Mouse (Mus musculus) heart, embryonic 13.5 days (tissue): ENCODE measurements at regions not wholly inside any gene's neighbourhood (a gene's known extent, or its start where the extent isn't known, plus 50 kb on each side); places are given as distances from the start of the nearest gene placed in this dataset.

ENCODE experiments used
- ATAC-seq: fragments of 200-750 bp; cut with Nextera tagmentation; 2 replicates; pipeline ENCODE4 v1.8.0; 2017; ENCODE audit warnings: moderate TSS enrichment; ENCODE audit not compliant: insufficient number of reproducible peaks, low FRiP score, low TSS enrichment; ENCODE audit errors: extremely low read depth
- H3K27ac ChIP-seq: fragments of 300-500 bp; sonication (generic); replicated peaks from 2 replicates; pipeline ENCODE4 v1.5.1; 2015; ENCODE audit warnings: moderate library complexity, mild to moderate bottlenecking, inconsistent platforms
- H3K27me3 ChIP-seq: fragments of 300-500 bp; sonication (generic); replicated peaks from 2 replicates; pipeline ENCODE4 v1.6.1; 2015; ENCODE audit warnings: mild to moderate bottlenecking, inconsistent platforms
- H3K36me3 ChIP-seq: fragments of 300-500 bp; sonication (generic); 2 replicates; pipeline ENCODE4 v1.6.1; 2015; ENCODE audit warnings: mild to moderate bottlenecking, inconsistent platforms
- H3K4me1 ChIP-seq: fragments of 300-500 bp; sonication (generic); 2 replicates; pipeline ENCODE4 v1.6.1; 2015; ENCODE audit warnings: inconsistent platforms
- H3K4me2 ChIP-seq: fragments of 300-500 bp; sonication (generic); 2 replicates; pipeline ENCODE4 v1.6.1; 2015; ENCODE audit warnings: inconsistent platforms, mild to moderate bottlenecking, moderate library complexity
- H3K4me3 ChIP-seq: fragments of 300-500 bp; sonication (generic); 2 replicates; pipeline ENCODE4 v1.5.1; 2015; ENCODE audit warnings: moderate library complexity, mild to moderate bottlenecking, inconsistent platforms
- H3K9ac ChIP-seq: fragments of 300-500 bp; sonication (generic); 2 replicates; pipeline ENCODE4 v1.6.1; 2015; ENCODE audit warnings: inconsistent platforms, mild to moderate bottlenecking, moderate library complexity
- H3K9me3 ChIP-seq: fragments of 300-500 bp; sonication (generic); 2 replicates; pipeline ENCODE4 v1.6.1; 2016; ENCODE audit warnings: inconsistent platforms
- WGBS: fragments of 180-500 bp; shearing (Covaris S2); methylation state at CpG from one replicate; pipeline ENCODE4 v1.1.7; 2015; ENCODE audit warnings: mixed read lengths; 5-methylcytosine and 5-hydroxymethylcytosine counted together

DNA sequence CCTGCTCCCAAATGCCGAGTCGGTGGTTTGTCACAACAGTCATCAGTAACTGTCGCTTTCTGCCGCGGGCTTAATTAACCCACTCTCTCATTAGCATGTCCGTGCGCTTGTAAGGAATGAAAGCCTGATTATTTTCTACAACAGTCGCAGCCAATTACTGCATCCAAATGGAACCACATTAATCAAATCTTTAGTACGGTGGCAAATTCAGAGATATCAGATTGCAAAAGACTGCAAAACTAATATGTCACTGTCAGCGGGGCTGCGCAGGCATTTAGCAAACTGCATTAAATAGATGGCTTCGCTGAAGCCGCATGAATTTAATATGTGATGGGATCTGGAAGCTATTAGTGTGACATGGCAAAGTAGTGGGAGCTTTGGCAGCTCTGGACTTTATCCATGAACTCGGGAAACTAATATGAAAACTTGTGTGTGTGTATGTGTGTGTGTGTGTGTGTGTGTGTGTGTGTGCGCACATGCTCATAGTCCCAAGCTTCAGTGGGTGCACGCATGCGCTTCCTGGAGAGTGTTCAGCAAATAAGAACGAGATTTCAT is 299.5 kb upstream of the Zfp703 start:
- no peak overlapping the region for H3K9ac ChIP-seq
- ATAC-seq, result no peak
- no peak overlapping the region for H3K4me3 ChIP-seq
- no peaks in the 10 kb centered on the region for H3K4me1 ChIP-seq
- H3K36me3 ChIP-seq, result no peaks in the 10 kb centered on the region
- H3K27me3 ChIP-seq, result peaks cover 29% of the 10 kb centered on the region
- WGBS, result 74% methylated on average over 18 of the region's 18 CpGs
- H3K9me3 ChIP-seq, result no peaks in the 10 kb centered on the region
- H3K27ac ChIP-seq, result no peak overlapping the region
- H3K4me2 ChIP-seq, result no peak overlapping the region

DNA sequence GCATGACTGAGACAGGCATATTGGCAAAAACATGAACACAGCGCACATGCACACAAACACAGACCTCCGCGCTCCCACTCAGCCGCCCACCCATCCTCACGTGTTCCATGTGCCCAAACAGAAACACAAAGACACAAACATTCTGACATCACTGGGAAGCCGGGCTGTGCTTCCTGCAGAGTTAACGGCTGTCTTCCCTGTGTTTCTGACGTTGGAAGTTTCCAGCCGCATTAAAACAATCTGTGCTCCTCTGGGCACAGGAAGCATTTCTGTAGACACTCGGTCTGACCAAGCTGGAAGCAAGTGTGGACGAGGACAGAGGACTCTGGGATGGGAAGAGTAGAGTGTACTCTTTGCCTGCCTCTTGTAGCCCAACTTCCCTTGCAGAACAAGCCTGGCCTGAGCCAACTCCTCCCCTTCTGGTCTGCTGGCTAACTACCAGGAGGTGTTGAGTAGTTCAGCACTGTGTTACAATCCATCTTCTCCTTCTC is 296.2 kb upstream of the Zfp703 start:
- H3K9me3 ChIP-seq, result no peaks in the 10 kb centered on the region
- peaks cover 19% of the 10 kb centered on the region for H3K27me3 ChIP-seq
- no peaks in the 10 kb centered on the region for H3K36me3 ChIP-seq
- no peak overlapping the region for H3K4me3 ChIP-seq
- no peak overlapping the region for H3K9ac ChIP-seq
- H3K27ac ChIP-seq, result no peak overlapping the region
- WGBS, result 63% methylated on average over 11 of the region's 11 CpGs
- ATAC-seq, result no peak
- H3K4me1 ChIP-seq, result no peaks in the 10 kb centered on the region
- H3K4me2 ChIP-seq, result no peak overlapping the region

DNA sequence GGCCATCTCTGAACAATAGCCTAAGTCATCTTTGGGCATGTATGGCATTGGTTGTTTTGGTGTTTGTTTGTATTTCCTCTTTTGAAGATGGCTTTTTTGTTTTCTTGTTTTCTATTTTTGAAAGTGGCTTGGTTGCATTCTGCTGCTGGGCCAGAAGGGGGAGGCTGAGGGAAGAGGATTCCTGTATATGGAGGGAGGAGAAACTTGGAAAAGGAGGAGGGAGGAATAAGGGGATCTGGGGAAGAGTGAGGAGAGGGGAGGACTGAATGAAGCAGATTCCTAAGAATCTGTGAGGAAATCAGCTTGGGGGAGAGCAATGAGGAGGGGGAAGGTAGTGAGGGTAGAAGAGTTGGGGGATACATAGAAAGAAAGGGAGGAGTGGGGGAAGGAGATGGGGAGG is 290.0 kb upstream of the Zfp703 start:
- Histone ChIP-seq H3K9me3 (no peaks in the 10 kb centered on the region), H3K27ac (no peak overlapping the region), H3K4me2 (no peak overlapping the region), H3K36me3 (no peaks in the 10 kb centered on the region), H3K9ac (no peak overlapping the region), H3K4me3 (no peak overlapping the region), H3K4me1 (peaks cover 11% of the 10 kb centered on the region), H3K27me3 (peaks cover 18% of the 10 kb centered on the region; the same call in 1 of the 2 replicates)
- ATAC-seq, result no peak

DNA sequence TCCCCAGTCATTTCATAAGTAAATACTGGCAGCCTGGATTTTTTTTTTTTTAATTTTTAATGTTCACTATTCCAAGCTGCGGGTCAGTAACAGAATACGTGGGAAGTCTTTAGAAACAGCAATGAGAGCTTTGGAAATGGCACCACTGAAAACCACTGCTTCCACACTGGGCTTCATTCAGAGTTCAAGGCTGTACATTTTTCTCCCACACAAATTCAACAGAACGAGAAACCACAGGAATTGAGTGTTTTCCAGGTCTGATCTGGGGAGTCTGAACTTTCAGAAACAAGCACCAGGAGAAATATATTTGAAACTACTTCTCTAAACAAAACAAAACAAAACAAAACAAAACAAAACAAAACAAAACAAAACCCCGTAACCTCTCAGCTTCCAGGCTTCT is 289.1 kb upstream of the Zfp703 start:
- H3K4me3 ChIP-seq, result no peak overlapping the region
- H3K4me2 ChIP-seq, result no peak overlapping the region
- H3K9me3 ChIP-seq, result no peaks in the 10 kb centered on the region
- 71% methylated on average over 4 of the region's 4 CpGs for WGBS
- H3K9ac ChIP-seq, result no peak overlapping the region
- peaks cover 11% of the 10 kb centered on the region for H3K4me1 ChIP-seq
- no peak for ATAC-seq
- no peaks in the 10 kb centered on the region for H3K36me3 ChIP-seq
- H3K27me3 ChIP-seq, result peaks cover 16% of the 10 kb centered on the region; the same call in 1 of the 2 replicates
- H3K27ac ChIP-seq, result no peak overlapping the region

DNA sequence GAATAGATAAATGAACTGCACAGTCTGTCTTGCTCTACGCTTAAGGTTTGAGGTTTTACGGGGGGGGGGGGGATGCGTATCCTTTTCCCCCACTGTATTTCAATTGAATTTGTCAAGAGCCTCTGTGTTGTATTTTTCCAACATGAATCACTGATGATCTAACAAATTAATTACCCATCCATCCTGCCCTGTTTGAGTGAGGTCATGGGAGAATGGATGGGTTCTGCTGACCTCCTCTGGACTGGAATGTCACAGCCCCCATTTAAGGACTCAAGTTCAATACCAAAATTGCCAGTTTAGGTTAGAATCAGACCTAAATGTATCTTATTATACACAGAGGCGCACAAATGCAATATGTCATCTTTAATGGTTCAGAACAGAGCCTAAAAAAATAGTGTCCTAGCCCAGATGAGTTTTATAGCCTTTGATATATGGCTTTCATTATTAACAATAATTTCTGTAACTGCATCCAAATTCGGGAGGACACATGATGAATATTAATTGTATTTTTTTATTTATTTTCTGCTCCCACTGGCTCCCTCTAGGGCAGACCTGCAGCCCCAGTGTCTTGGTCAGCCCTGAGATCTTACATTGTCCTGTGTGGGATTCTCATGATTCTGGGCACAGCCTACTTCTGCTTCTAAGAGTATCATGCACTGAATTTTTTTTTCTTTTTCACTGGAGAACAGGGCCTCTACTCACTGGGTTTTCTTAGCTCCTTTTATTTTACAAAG is 288.2 kb upstream of the Zfp703 start:
- WGBS, result 80% methylated on average over 5 of the region's 5 CpGs
- ATAC-seq, result no peak
- Histone ChIP-seq H3K9me3 (no peaks in the 10 kb centered on the region), H3K4me1 (peaks cover 11% of the 10 kb centered on the region), H3K27ac (no peak overlapping the region), H3K4me3 (no peak overlapping the region), H3K4me2 (no peak overlapping the region), H3K9ac (no peak overlapping the region), H3K36me3 (no peaks in the 10 kb centered on the region), H3K27me3 (peaks cover 21% of the 10 kb centered on the region; the same call in 1 of the 2 replicates)

DNA sequence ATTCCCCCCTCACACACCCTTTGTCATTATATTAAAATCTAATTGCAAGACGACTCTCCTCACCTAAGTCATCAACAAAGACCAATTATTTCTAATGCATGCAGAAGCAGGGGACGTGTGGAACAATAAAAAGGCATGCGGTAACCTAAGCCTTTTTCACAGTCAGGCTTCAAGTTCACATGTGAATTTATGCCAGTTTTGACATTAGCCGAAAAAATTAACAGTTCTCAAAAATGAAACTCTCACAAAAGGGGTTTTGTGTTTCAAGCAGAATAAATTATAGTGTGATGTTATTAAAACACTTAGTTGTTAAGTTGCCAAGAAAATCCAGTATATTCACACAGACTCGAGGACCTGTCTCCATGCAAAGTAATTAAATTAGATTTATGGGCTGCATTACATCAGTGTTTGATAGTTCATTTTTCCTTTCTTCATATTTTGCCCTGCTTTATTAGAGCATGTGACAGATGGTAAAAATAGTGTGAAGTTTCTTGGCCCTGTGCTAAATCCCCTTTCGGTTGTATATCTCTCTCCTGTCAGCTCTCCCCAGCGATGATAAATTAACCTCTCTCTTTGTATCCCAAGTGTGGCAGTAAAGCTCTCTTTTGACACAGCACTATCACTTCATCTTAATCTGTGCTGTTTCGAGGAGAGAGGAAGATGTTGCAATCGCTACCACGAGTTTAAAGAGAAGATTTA is 287.5 kb upstream of the Zfp703 start:
- ATAC-seq, result no peak
- Histone ChIP-seq H3K9ac (no peak overlapping the region), H3K4me1 (peaks cover 11% of the 10 kb centered on the region), H3K9me3 (no peaks in the 10 kb centered on the region), H3K4me3 (no peak overlapping the region), H3K27ac (no peak overlapping the region), H3K27me3 (peaks cover 21% of the 10 kb centered on the region; the same call in 1 of the 2 replicates), H3K4me2 (no peak overlapping the region), H3K36me3 (no peaks in the 10 kb centered on the region)
- 49% methylated on average over 10 of the region's 10 CpGs for WGBS

DNA sequence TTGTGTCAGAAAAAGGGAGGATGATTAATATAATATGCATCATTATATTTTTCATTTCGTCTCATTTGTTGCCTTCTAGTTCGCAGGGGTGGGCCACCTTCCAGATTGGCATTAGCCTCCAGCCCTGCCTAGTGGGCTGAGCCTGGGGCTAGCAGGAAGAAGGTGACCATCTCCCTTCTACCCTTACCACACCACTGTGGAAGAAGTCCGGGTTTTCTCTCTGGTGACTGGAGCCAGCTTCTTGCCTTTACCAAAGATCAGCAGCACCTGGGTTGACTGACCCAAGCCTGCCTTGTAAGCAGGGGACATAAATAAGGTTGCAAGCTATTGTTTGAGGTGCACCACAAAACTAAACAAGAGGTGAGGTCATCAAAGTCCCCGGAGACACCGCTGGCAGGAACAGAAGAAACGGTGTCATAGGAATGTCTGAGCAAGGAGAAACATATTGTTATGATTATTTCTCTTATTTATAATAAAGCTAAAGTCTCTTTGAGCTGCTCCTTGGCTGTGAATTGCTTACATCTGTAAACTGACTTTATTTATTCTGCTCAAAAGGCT is 286.9 kb upstream of the Zfp703 start:
- no peaks in the 10 kb centered on the region for H3K36me3 ChIP-seq
- no peak overlapping the region for H3K27ac ChIP-seq
- 67% methylated on average over 6 of the region's 6 CpGs for WGBS
- H3K4me2 ChIP-seq, result no peak overlapping the region
- no peak overlapping the region for H3K4me3 ChIP-seq
- ATAC-seq, result no peak
- H3K9ac ChIP-seq, result no peak overlapping the region
- H3K9me3 ChIP-seq, result no peaks in the 10 kb centered on the region
- H3K4me1 ChIP-seq, result peaks cover 11% of the 10 kb centered on the region
- H3K27me3 ChIP-seq, result peaks cover 21% of the 10 kb centered on the region; the same call in 1 of the 2 replicates

DNA sequence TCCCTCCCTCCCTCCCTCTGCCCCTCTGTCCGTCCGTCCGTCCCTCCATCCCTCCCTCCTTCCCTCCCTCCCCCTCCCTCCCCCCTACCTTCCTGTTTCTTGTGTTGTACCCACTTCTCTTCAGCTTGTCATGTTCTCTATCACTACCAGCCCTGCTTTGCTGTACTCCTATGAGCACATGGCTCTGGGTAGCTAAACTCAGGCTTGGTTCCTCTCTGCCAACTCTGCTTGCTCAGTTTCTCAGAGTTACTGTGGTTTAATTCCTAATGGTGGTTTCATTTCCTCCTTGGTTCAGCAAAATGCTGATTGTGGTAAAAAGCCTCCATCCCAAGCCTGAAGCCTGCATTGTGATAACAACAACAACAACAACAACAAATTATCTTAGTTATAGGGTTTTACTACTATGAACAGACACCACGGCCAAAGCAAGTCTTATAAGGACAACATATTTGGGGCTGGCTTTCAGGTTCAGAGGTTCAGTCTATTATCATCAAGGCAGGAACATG is 279.5 kb upstream of the Zfp703 start:
- peaks cover 16% of the 10 kb centered on the region; the same call in 1 of the 2 replicates for H3K27me3 ChIP-seq
- ATAC-seq, result no peak
- H3K4me3 ChIP-seq, result no peak overlapping the region
- H3K4me1 ChIP-seq, result peaks cover 8% of the 10 kb centered on the region
- no peak overlapping the region for H3K9ac ChIP-seq
- 84% methylated on average over 1 of the region's 4 CpGs for WGBS
- no peaks in the 10 kb centered on the region for H3K36me3 ChIP-seq
- no peaks in the 10 kb centered on the region for H3K9me3 ChIP-seq
- no peak overlapping the region for H3K27ac ChIP-seq
- no peak overlapping the region for H3K4me2 ChIP-seq

DNA sequence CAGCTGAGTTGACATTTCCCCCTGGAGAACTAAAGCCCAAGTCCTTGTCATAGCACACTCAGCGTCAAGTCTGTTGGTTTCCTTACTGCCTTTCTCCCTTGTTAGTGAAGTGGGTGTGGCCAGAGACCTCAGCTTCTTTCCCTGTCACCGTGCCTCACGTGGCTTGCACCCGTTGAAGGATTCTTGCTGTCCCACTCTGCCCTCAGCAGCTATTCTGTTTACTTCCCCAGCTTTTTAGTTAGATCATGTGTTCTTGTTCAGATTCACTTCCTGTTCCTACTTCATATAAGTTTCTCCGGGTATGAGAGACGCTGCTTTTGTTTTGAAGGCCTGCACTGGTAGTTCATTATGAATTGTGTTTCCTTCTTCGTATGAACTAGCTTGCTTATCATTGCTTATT is 278.5 kb upstream of the Zfp703 start:
- Histone ChIP-seq H3K27me3 (peaks cover 12% of the 10 kb centered on the region; the same call in 1 of the 2 replicates), H3K9me3 (no peaks in the 10 kb centered on the region), H3K4me3 (no peak overlapping the region), H3K4me2 (no peak overlapping the region), H3K27ac (no peak overlapping the region), H3K36me3 (no peaks in the 10 kb centered on the region), H3K4me1 (peaks cover 8% of the 10 kb centered on the region), H3K9ac (no peak overlapping the region)
- WGBS, result 51% methylated on average over 7 of the region's 7 CpGs
- no peak for ATAC-seq

DNA sequence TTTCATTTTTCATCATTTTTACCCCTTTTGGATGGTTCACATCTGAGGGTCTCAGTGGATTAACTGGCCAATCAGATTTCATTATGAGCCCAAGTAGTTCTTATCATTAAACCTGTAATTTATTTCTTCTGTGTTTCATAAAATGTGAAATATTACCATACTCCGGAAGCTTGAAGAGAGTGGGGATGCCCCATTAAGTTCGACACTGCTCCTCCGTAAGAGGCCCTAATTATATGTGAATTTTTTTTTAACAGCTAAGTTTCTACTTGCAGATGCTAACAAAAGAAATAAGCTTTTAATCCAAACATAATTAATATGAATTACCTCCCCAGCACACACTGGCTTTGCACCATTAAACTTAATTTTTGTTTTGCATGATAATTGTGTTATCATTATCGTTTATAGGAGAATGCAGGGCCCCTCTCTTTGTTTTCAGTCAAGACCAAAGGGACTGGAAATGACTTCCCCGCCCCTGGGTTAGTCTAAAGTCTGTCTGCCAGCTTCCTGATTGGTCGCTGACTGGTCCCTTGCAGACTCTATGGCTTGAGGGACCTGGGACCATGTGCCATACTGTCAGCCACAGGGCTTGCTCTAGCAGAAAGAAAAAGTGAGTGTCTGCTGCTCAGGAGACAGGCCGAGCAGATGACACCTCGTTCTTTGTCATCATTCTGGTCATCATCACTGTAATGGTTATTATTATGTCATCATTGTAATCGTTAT is 270.9 kb upstream of the Zfp703 start:
- H3K27me3 ChIP-seq, result peaks cover 25% of the 10 kb centered on the region
- no peak for ATAC-seq
- no peak overlapping the region for H3K4me3 ChIP-seq
- no peak overlapping the region for H3K9ac ChIP-seq
- peaks cover 7% of the 10 kb centered on the region; the same call in 1 of the 2 replicates for H3K4me1 ChIP-seq
- H3K4me2 ChIP-seq, result no peak overlapping the region
- H3K9me3 ChIP-seq, result no peaks in the 10 kb centered on the region
- no peak overlapping the region for H3K27ac ChIP-seq
- WGBS, result 62% methylated on average over 9 of the region's 9 CpGs
- no peaks in the 10 kb centered on the region for H3K36me3 ChIP-seq

DNA sequence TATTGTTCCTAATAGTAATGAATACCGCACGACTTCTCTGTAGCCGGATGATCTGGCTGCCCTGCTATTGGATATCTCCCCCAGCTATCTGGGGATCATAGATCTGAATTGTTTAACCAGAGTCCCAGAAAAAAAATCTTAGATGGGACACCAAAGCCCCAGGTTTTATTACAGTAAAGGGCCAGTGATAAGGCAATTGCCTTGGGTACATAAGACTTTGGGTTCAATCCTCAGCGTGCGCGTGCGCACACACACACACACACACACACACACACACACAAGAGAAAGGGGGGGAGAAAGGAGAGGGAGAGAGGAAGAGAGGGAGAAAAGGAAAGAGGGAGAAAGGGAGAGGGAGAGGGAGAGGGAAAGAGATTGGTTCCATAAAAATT is 270.4 kb upstream of the Zfp703 start:
- H3K4me1 ChIP-seq, result peaks cover 7% of the 10 kb centered on the region; the same call in 1 of the 2 replicates
- H3K36me3 ChIP-seq, result no peaks in the 10 kb centered on the region
- H3K27me3 ChIP-seq, result peaks cover 25% of the 10 kb centered on the region
- no peaks in the 10 kb centered on the region for H3K9me3 ChIP-seq
- no peak overlapping the region for H3K4me2 ChIP-seq
- WGBS, result 93% methylated on average over 7 of the region's 7 CpGs
- no peak for ATAC-seq
- H3K27ac ChIP-seq, result no peak overlapping the region
- no peak overlapping the region for H3K9ac ChIP-seq
- H3K4me3 ChIP-seq, result no peak overlapping the region
